Mouse (Mus musculus) naive thymus-derived CD4-positive, alpha-beta T cell, adult 2 months (primary cell): ENCODE data around the gene Npy1r.

Source experiments
- DNase-seq: peaks from one replicate; pipeline ENCODE4 v3.0.0-alpha.2; 2011; ENCODE audit warnings: low read depth

Npy1r gene

GRCm38 (mm10) chr8:66696970-66697843 is at the start of gene Npy1r:
Npy1r (plus strand) TSS chr8:66697192.
- DNase-seq, result no peak

GRCm38 (mm10) chr8:66681261-66681660 is 15.7 kb upstream of the Npy1r start:
- no peak for DNase-seq

GRCm38 (mm10) chr8:66687511-66688329 is 9.3 kb upstream of the Npy1r start, which contains the start of gene Npy5r:
Npy5r (minus strand) TSS chr8:66688128.
- DNase-seq, result no peak

GRCm38 (mm10) chr8:66688395-66688794 is 8.6 kb upstream of the Npy1r start:
- DNase-seq, result no peak

- no peak for DNase-seq
These were observed 8.2 kb upstream of the Npy1r start for GRCm38 (mm10) chr8:66688799-66689198.

GRCm38 (mm10) chr8:66690402-66690801 is 6.6 kb upstream of the Npy1r start:
- DNase-seq, result no peak

- no peak for DNase-seq
These were observed 1.0 kb downstream of the Npy1r start for GRCm38 (mm10) chr8:66698011-66698410.

GRCm38 (mm10) chr8:66698782-66699181 is 1.8 kb downstream of the Npy1r start:
- DNase-seq, result no peak

- DNase-seq, result no peak
These were observed 17.5 kb downstream of the Npy1r start for GRCm38 (mm10) chr8:66714324-66714975.

GRCm38 (mm10) chr8:66722835-66723234 is 25.8 kb downstream of the Npy1r start:
- DNase-seq, result no peak

- DNase-seq, result no peak
These were observed 32.5 kb downstream of the Npy1r start for GRCm38 (mm10) chr8:66729446-66729845.

- no peak for DNase-seq
These were observed 35.0 kb downstream of the Npy1r start for GRCm38 (mm10) chr8:66731957-66732356.

- DNase-seq, result no peak
These were observed 45.4 kb downstream of the Npy1r start for GRCm38 (mm10) chr8:66742359-66742758.

- no peak for DNase-seq
These were observed 48.6 kb downstream of the Npy1r start for GRCm38 (mm10) chr8:66745612-66746011.

GRCm38 (mm10) chr8:66751621-66752020 is 54.6 kb downstream of the Npy1r start:
- no peak for DNase-seq

- no peak for DNase-seq
These were observed 59.2 kb downstream of the Npy1r start for GRCm38 (mm10) chr8:66756161-66756560.
